Mouse (Mus musculus): ENCODE data around the gene Pck1.
"Not testable (repeated sequence)": the region's sequence is repeated elsewhere in the genome, so short reads cannot be mapped to it uniquely, and the experiment has no call there.

The Pck1 gene

GRCm38 (mm10) chr2:173152436-173153151 lies at the start of gene Pck1:
Gene Pck1, plus strand, starts transcription at chr2:173153048.
- DNase-seq (ENCODE audit: low read depth, low spot score) = no peak

DNA sequence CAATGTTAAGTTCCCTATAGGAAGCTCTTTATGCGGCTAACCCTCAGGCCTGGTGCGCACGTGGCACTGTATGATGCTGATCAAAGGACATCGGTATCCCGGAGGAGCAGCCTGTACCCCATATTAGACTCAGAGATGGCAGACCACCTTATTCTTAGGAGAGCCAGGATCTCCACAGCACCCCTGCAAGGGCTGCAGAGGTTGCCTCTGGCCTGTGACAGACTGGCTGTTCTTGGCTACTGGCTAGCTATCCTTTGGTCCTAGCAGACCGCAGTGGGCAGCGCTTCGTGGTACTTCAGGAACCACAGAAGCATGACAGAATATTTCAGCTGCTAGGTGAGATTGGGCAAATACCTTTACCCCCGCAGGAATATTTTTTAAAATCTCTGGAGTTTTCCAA lies 46.4 kb upstream of the Pck1 start:
- DNase-seq (ENCODE audit: low read depth, low spot score) = no peak

GRCm38 (mm10) chr2:173106889-173107785 lies 45.7 kb upstream of the Pck1 start:
- peak; percentile 55 for DNase-seq (ENCODE audit: low read depth, low spot score)

- DNase-seq (ENCODE audit: low read depth, low spot score) = no peak
These were observed 44.2 kb upstream of the Pck1 start for GRCm38 (mm10) chr2:173108509-173109190.

DNA sequence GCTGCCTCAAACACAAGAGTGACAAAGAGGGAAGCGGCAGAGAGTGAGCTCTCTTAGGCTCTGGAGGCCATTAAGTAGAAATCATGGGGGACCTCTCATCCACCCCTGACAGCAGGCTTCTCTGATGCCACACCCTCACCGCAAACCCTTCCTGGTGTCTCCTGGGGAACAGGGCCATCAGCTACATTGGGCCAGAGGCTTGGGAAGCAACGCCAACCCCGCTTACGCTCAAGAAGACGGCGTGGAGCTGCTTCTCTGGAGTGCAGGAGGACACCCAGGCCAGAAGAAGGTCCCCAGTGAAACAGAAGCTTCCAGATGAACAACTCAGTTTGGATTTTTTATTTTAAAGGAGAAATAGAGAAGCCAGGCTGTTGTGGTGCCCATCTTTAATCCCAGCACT lies 43.3 kb upstream of the Pck1 start:
- DNase-seq (ENCODE audit: low read depth, low spot score) = no peak

DNA sequence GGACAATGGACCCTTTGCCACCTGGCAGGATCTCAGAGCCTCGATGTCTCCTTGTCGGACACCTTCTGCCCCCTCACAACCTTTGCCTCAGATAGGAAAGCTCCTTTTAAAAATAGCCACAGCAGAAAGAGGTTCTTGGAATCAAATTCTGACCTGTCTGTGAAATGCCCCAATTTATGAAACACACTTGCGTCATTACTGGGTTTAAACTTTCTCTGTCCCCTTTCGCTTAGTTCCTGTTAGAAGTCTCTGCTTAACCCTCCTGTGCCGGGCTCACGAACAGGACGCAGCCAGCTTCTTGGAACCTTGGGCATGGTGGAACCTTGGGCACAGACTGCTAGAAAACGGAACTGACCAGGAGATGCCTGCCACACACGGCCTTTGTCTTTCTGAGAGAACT lies 42.3 kb upstream of the Pck1 start:
- no peak for DNase-seq (ENCODE audit: low read depth, low spot score)

GRCm38 (mm10) chr2:173113796-173114195 lies 39.1 kb upstream of the Pck1 start:
- DNase-seq (ENCODE audit: low read depth, low spot score) = not testable (repeated sequence)

- DNase-seq (ENCODE audit: low read depth, low spot score) = no peak
These were observed 33.6 kb upstream of the Pck1 start, which contains the start of gene Ctcfl for GRCm38 (mm10) chr2:173119023-173119944. Gene Ctcfl, minus strand, starts transcription at chr2:173119525.

DNA sequence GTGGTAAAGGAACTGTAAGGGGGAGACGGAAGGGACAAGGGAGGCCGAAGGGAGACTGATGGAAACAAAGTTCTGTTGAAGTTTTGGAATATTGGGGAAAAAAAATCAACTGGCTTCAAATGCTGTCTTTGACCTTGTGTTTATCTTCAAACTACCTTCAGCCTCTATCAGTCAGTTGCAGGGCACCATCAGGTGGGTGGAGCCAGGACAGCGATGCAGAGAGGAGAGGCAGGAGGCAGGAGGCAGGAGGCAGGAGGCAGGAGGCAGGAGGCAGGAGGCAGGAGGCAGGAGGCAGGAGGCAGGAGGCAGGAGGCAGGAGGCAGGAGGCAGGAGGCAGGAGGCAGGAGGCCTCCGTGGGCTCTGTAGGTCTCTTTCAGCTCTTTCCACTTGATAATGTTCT lies 32.7 kb upstream of the Pck1 start:
- DNase-seq (ENCODE audit: low read depth, low spot score) = not testable (repeated sequence)

DNA sequence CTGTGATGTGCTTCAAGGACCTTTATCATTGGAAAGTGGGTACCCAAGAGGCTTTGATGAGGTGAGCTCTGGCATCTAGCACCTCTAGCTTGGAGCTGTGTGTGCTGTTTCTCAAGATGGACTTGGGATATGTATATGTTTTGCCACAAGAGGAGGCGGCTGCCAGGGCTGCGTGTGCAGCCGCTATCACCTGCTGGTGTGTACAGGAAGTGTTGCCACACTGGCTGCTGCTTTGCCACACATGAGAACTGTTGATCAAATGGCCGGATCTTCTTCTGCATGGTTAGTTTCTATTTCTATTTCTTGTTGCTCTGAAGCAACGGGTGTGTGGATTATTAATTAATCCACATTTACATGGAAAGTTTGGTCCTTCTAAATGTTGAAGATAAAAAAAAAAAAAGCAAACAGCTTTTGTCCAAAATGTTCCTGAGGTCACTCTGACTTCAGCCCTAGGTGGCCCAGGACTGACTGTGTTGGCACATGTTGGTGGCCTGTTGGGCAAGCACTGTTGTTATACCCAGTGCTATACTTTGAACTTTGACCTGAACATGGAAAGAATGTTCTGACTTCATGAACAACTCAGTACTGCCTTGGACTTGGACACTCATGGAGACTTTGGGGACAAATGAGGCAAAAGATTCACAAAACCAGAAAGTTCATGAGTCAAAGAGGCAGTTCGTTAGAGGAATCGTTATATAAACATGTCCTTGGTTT lies 28.7 kb upstream of the Pck1 start:
- peak; percentile 14 for DNase-seq (ENCODE audit: low read depth, low spot score)

GRCm38 (mm10) chr2:173126386-173126785 lies 26.5 kb upstream of the Pck1 start:
- no peak for DNase-seq (ENCODE audit: low read depth, low spot score)

DNA sequence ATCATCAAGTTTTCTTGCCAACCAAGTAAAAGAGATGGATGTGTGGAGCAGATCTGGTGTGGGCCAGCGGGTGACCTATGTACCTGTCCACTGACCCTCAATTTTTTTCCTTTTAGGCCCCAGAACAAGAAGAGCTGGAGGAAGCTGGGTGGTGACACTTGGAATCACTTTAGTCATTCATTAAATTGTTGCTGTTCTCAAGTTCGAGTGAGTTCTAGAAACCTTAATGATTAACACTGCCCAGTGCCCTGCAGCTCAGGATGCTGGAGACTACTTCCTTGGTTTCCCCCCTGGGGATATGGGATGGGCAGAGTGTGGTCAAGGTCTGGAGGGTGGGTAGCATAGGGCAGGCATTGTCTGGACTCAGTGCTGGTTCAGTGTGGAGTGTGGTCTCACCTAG lies 23.7 kb upstream of the Pck1 start:
- DNase-seq (ENCODE audit: low read depth, low spot score) = no peak

DNA sequence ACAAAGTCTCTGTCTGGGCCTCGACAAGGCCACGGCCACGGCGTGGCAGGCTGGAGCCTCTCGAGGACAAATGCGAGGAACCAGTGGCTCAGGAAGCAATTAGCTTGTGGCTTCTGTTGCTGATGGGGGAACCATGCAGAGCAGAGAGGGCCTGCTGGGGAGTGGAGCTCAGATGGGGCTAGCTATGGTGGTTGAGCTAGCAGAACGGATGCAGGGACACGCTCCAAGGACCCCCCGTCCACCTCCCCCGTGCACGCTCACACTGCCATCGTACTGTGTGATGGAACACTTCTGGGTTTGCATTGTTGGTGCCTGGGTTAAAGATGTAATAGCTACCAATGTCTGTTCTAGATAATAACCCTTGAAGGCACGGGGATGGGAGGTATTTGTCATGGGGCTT lies 20.6 kb upstream of the Pck1 start:
- DNase-seq (ENCODE audit: low read depth, low spot score) = no peak

- DNase-seq (ENCODE audit: low read depth, low spot score) = no peak
These were observed 20.0 kb upstream of the Pck1 start for GRCm38 (mm10) chr2:173132794-173133300.

DNA sequence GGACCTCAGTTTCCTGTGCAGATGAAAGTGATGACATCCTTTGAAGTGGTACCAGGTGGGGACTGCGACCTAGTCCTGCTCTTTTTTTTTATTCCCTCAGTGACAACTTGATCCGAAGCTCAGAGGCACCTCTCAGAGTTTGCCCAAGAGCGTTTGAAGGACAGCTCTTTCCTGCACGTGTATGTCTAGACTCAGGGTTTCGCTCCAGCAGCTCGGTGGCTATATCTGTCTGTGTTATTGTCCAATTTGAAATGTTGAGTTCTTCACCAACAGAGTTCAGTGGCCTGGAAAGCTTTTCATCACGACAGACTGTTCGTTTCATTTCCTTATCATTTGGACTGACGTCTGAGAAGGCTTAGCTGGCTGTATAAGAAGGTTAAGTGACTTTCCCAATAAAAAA lies 18.2 kb upstream of the Pck1 start:
- DNase-seq (ENCODE audit: low read depth, low spot score) = no peak

- DNase-seq (ENCODE audit: low read depth, low spot score) = no peak
These were observed 14.3 kb upstream of the Pck1 start for GRCm38 (mm10) chr2:173138323-173139239.

- no peak for DNase-seq (ENCODE audit: low read depth, low spot score)
These were observed 9.2 kb upstream of the Pck1 start for GRCm38 (mm10) chr2:173143611-173144010.

DNA sequence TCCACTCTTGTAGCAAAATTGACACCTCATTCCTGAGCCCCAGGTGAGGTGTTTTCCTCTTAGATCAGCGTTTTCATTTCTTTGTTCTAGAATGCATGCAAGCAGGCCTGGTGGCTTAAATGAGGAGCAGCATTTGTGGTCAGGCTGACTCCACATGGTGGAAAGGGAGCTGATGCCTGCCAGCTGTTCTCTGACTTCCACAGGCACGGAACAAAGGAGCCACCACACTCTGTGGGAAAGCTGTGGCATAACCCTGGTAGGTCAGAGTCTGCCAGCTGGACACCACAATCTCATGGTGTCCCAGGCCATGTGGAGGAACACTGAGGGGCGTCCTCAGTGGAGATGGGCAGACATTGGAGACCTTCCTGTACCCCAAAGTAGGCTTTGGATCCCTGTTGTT lies 7.0 kb upstream of the Pck1 start:
- no peak for DNase-seq (ENCODE audit: low read depth, low spot score)

DNA sequence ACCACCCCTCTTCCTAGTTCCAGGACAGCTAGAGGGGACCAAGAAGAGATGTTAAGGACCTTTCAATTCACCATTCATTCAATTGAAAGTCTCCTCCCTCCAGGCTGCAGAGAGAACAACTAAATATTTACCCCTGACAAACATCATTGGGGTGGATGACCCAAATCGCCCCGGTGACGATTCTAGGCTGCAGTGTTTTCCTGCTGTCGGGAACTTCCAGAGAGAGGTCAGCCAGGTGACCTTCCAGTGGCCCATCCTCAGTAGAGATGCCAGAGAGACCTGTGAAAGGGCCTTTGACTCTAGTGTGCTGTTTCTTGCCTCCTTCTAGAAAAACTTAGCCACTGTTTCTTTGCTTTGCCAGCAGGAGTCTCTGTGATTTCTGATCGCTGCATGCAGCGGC lies 6.1 kb upstream of the Pck1 start:
- no peak for DNase-seq (ENCODE audit: low read depth, low spot score)

All from skeletal muscle tissue, adult 2 months (tissue).